Mouse (Mus musculus): ENCODE measurements around the gene Styk1. TPM values are rescaled to one million over a fixed set of nuclear protein-coding genes. Genes with fewer than 3 reads are reported as not detected.
A peak's percentile ranks its signal among the peaks of the same experiment; 100 is the strongest.
"Not testable (repeated sequence)": the region's sequence is repeated elsewhere in the genome, so short reads cannot be mapped to it uniquely, and the experiment has no call there.

Styk1 gene
- total RNA-seq, 1 experiment, result 1.4 TPM

DNA sequence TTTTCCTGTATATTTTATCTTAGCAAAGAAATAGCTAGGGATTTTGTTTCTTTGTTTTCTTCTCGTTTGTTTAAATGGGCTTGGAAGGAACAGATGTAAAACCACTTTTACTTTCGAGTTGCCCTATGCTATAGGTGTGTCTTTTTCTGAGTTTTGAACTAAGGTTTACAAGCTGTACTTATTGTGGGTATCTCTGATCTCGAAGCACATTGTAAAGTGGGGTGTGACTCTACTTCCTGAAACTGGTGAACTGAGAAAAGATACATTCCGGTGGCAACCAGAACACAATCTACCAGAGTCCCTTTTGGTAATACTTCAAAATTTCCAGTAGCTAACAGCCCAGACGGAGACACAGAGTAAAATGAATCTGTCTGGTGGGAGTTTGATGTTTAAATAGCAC is 59.5 kb downstream of the Styk1 start:
- no peak for DNase-seq (ENCODE audit: low read depth, low spot score)
- no peak overlapping the region; a peak in 1 of 4 replicates for H3K4me3 ChIP-seq (ENCODE audit: insufficient read depth in 1 of 2, low read depth in 1 of 2, low read length in 2 of 2, poor library complexity in 1 of 2, severe bottlenecking in 1 of 2)
- H3K9me3 ChIP-seq (ENCODE audit: control insufficient read depth, insufficient read depth, low read depth, low read length), result no peaks in the 10 kb centered on the region
- in situ Hi-C loops (cut with MboI; ENCODE audit: low sequenced_read_pairs in 2 of 2, unreplicated experiment in 2 of 2), result no loop called here
- H3K4me1 ChIP-seq (ENCODE audit: control insufficient read depth in 2 of 2, insufficient read depth in 2 of 2, low read length in 2 of 2, poor library complexity in 1 of 2), result no peaks in the 10 kb centered on the region
- H3K9ac ChIP-seq (ENCODE audit: insufficient read depth, low read depth, low read length, poor library complexity, severe bottlenecking), result no peak overlapping the region
- no peak overlapping the region for H3K27ac ChIP-seq (ENCODE audit: insufficient read depth, low read depth, low read length, poor library complexity, severe bottlenecking)
- TF ChIP-seq ZC3H11A (IDR thresholded peaks at IDR 0.05; ENCODE audit: borderline replicate concordance, low read depth, low read length) (no peak), MAFK (IDR thresholded peaks at IDR 0.05; ENCODE audit: insufficient read depth, low read depth, low read length) (no peak), ZNF384 (IDR thresholded peaks at IDR 0.05; ENCODE audit: low read depth, low read length) (no peak), CHD2 (IDR thresholded peaks at IDR 0.05; ENCODE audit: low read depth, low read length) (no peak), HCFC1 (IDR thresholded peaks at IDR 0.05; ENCODE audit: borderline replicate concordance, insufficient read depth, low read length) (no peak)
- no peaks in the 10 kb centered on the region for H3K36me3 ChIP-seq (ENCODE audit: control insufficient read depth, insufficient read depth, low read length, poor library complexity, severe bottlenecking)

DNA sequence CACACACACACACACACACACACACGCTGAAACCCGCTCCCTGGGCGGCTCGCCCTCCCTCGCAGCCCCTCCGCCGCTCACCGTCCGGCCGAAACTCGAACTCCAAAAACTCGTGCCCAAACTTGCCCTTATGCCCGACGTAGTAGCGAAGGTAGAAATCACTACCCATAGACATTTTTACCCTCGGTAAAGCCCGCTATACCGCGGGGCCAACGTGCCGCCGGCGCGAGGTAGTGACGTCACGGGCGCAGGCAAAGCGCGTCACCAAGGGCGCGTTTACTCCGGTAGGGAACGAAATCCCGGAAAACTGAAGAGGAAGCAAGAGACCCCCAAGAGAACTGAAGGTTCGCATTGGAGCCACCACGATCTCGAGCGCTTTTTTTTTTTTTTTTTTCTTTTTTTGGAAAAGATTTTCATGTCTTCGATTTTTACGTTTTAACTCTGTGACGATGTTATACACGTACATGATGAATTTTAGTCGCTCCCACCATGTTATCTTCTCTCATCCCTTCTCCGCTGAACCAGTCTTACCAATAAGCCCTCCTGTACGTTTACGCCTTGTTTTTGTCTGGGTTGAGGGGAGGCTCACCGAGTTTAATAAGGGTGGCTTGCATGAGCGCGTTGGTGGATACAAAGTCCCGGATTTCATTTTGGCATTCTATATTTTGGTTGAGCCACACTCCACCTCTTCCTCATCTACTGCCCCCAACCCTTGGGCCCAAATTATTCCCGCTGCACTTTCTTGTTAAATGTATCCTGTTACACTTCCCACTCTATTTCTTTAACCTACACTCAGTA is 60.2 kb downstream of the Styk1 start, which contains the start of gene Magohb:
TSS of gene Magohb (minus strand) at position 254 of the 798 bp plus-strand sequence.
- peak within 1 kb of the TSS; percentile 85 to 91 for H3K4me3 ChIP-seq (ENCODE audit: insufficient read depth in 1 of 2, low read depth in 1 of 2, low read length in 2 of 2, poor library complexity in 1 of 2, severe bottlenecking in 1 of 2)
- H3K9me3 ChIP-seq (ENCODE audit: control insufficient read depth, insufficient read depth, low read depth, low read length), result no peaks in the 10 kb centered on the region
- peak within 1 kb of the TSS; percentile 76 for H3K9ac ChIP-seq (ENCODE audit: insufficient read depth, low read depth, low read length, poor library complexity, severe bottlenecking)
- no peak for DNase-seq (ENCODE audit: low read depth, low spot score)
- no peaks in the 10 kb centered on the region for H3K36me3 ChIP-seq (ENCODE audit: control insufficient read depth, insufficient read depth, low read length, poor library complexity, severe bottlenecking)
- no peaks in the 10 kb centered on the region for H3K4me1 ChIP-seq (ENCODE audit: control insufficient read depth in 2 of 2, insufficient read depth in 2 of 2, low read length in 2 of 2, poor library complexity in 1 of 2)
- 0 out of 2 replicates have a peak, but pooled peaks have one; percentile 4 for TF ChIP-seq ZC3H11A (IDR thresholded peaks at IDR 0.05; ENCODE audit: borderline replicate concordance, low read depth, low read length)
- TF ChIP-seq MAFK (IDR thresholded peaks at IDR 0.05; ENCODE audit: insufficient read depth, low read depth, low read length), result no peak
- no peak for TF ChIP-seq CHD2 (IDR thresholded peaks at IDR 0.05; ENCODE audit: low read depth, low read length)
- TF ChIP-seq ZNF384 (IDR thresholded peaks at IDR 0.05; ENCODE audit: low read depth, low read length), result peak; percentile 74; the same call in 1 of the 2 replicates
- TF ChIP-seq HCFC1 (IDR thresholded peaks at IDR 0.05; ENCODE audit: borderline replicate concordance, insufficient read depth, low read length), result peak; percentile 74
- in situ Hi-C loops (cut with MboI; ENCODE audit: low sequenced_read_pairs in 2 of 2, unreplicated experiment in 2 of 2), result no loop called here
- no peak within 1 kb of the TSS for H3K27ac ChIP-seq (ENCODE audit: insufficient read depth, low read depth, low read length, poor library complexity, severe bottlenecking)

DNA sequence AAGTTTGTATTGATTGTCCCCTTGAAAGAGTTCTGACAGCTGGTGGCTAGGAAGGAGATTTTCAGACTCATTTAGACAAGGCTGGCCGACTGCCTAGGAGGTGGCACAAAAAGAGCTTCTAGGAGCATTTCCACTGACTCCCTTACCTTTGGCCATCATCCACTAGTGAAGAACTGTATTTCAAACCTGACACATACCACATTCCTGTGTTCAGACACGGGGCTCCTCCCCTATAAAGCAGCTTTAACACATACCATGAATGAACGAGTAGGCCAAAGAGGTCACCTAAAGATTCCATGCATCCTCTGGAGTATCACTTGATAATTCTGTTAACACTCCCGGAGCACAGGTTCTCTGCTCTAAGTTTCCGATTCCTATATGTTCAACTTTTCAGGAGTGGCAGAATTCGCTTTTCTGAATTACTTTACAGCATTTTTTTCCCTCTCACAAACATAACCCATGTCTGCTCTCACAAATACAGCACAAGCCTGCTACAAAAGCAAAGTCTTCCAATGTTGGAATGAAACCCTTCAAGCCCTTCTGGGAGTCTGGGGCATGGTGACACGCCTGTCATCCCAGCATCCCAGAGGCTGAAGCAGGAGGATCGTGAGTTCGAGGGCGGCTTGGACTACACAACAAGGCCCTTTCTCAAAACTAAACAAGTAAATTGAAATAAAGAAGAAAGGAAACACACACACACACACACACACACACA is 61.0 kb downstream of the Styk1 start:
- H3K4me3 ChIP-seq (ENCODE audit: insufficient read depth in 1 of 2, low read depth in 1 of 2, low read length in 2 of 2, poor library complexity in 1 of 2, severe bottlenecking in 1 of 2), result peak overlapping the region; percentile 85 to 91
- no peak overlapping the region for H3K27ac ChIP-seq (ENCODE audit: insufficient read depth, low read depth, low read length, poor library complexity, severe bottlenecking)
- peak overlapping the region; percentile 76 for H3K9ac ChIP-seq (ENCODE audit: insufficient read depth, low read depth, low read length, poor library complexity, severe bottlenecking)
- in situ Hi-C loops (cut with MboI; ENCODE audit: low sequenced_read_pairs in 2 of 2, unreplicated experiment in 2 of 2), result no loop called here
- no peak for DNase-seq (ENCODE audit: low read depth, low spot score)
- no peaks in the 10 kb centered on the region for H3K9me3 ChIP-seq (ENCODE audit: control insufficient read depth, insufficient read depth, low read depth, low read length)
- TF ChIP-seq MAFK (IDR thresholded peaks at IDR 0.05; ENCODE audit: insufficient read depth, low read depth, low read length) (no peak), ZNF384 (IDR thresholded peaks at IDR 0.05; ENCODE audit: low read depth, low read length) (no peak), ZC3H11A (IDR thresholded peaks at IDR 0.05; ENCODE audit: borderline replicate concordance, low read depth, low read length) (no peak), CHD2 (IDR thresholded peaks at IDR 0.05; ENCODE audit: low read depth, low read length) (no peak), HCFC1 (IDR thresholded peaks at IDR 0.05; ENCODE audit: borderline replicate concordance, insufficient read depth, low read length) (no peak)
- no peaks in the 10 kb centered on the region for H3K4me1 ChIP-seq (ENCODE audit: control insufficient read depth in 2 of 2, insufficient read depth in 2 of 2, low read length in 2 of 2, poor library complexity in 1 of 2)
- no peaks in the 10 kb centered on the region for H3K36me3 ChIP-seq (ENCODE audit: control insufficient read depth, insufficient read depth, low read length, poor library complexity, severe bottlenecking)

DNA sequence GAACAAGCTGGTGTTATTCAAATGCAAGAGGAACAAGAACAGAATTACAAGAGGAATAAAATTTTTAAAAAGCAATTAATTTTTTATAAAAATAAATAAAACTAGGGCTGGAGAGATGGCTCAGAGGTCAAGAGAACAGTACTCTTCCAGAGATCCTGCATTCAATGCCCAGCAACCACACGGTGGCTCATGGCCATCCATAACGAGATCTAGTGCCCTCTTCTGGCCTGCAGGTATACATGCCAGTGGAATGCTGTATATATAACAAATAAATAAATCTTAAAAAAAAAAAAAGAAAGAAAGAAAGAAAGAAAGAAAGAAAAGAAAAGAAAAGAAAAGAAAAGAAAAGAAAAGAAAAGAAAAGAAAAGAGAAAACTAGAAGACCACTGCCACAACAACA is 63.0 kb downstream of the Styk1 start:
- H3K9me3 ChIP-seq (ENCODE audit: control insufficient read depth, insufficient read depth, low read depth, low read length), result no peaks in the 10 kb centered on the region
- no peak overlapping the region for H3K27ac ChIP-seq (ENCODE audit: insufficient read depth, low read depth, low read length, poor library complexity, severe bottlenecking)
- in situ Hi-C loops (cut with MboI; ENCODE audit: low sequenced_read_pairs in 2 of 2, unreplicated experiment in 2 of 2), result no loop called here
- no peaks in the 10 kb centered on the region for H3K36me3 ChIP-seq (ENCODE audit: control insufficient read depth, insufficient read depth, low read length, poor library complexity, severe bottlenecking)
- H3K4me1 ChIP-seq (ENCODE audit: control insufficient read depth in 2 of 2, insufficient read depth in 2 of 2, low read length in 2 of 2, poor library complexity in 1 of 2), result no peaks in the 10 kb centered on the region
- no peak overlapping the region for H3K4me3 ChIP-seq (ENCODE audit: insufficient read depth in 1 of 2, low read depth in 1 of 2, low read length in 2 of 2, poor library complexity in 1 of 2, severe bottlenecking in 1 of 2)
- TF ChIP-seq HCFC1 (IDR thresholded peaks at IDR 0.05; ENCODE audit: borderline replicate concordance, insufficient read depth, low read length), result no peak
- 0 out of 2 replicates have a peak, but pooled peaks have one; percentile 6 for TF ChIP-seq ZC3H11A (IDR thresholded peaks at IDR 0.05; ENCODE audit: borderline replicate concordance, low read depth, low read length)
- no peak for DNase-seq (ENCODE audit: low read depth, low spot score)
- H3K9ac ChIP-seq (ENCODE audit: insufficient read depth, low read depth, low read length, poor library complexity, severe bottlenecking), result no peak overlapping the region

DNA sequence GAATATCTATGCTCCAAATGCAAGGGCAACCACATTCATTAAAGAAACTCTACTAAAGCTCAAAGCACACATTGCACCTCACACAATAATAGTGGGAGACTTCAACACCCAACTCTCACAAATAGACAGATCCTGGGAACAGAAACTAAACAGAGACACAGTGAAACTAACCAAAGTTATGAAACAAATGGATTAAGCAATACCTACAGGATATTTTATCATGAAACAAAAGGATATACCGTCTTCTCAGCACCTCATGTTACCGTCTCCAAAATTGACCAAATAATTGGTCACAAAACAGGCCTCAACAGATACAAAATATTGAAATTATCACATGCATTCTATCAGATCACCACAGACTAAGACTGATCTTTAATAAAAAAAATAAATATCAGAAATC is 75.2 kb downstream of the Styk1 start:
- H3K9ac ChIP-seq (ENCODE audit: insufficient read depth, low read depth, low read length, poor library complexity, severe bottlenecking); H3K4me3 ChIP-seq (ENCODE audit: insufficient read depth in 1 of 2, low read depth in 1 of 2, low read length in 2 of 2, poor library complexity in 1 of 2, severe bottlenecking in 1 of 2); H3K36me3 ChIP-seq (ENCODE audit: control insufficient read depth, insufficient read depth, low read length, poor library complexity, severe bottlenecking); H3K27ac ChIP-seq (ENCODE audit: insufficient read depth, low read depth, low read length, poor library complexity, severe bottlenecking); DNase-seq (ENCODE audit: low read depth, low spot score); in situ Hi-C loops (cut with MboI; ENCODE audit: low sequenced_read_pairs in 2 of 2, unreplicated experiment in 2 of 2); H3K9me3 ChIP-seq (ENCODE audit: control insufficient read depth, insufficient read depth, low read depth, low read length); H3K4me1 ChIP-seq (ENCODE audit: control insufficient read depth in 2 of 2, insufficient read depth in 2 of 2, low read length in 2 of 2, poor library complexity in 1 of 2): not testable (repeated sequence)
